Mouse (Mus musculus) erythroblast, adult 5-6 weeks (primary cell): Measurements from ENCODE around the gene Rps12. TPM values are rescaled to one million over a fixed set of nuclear protein-coding genes. Genes with fewer than 3 reads are reported as not detected.
A peak's percentile ranks its signal among the peaks of the same experiment; 100 is the strongest.
"Not testable (repeated sequence)": the region's sequence is repeated elsewhere in the genome, so short reads cannot be mapped to it uniquely, and the experiment has no call there.

Source experiments
- ATAC-seq: replicated peaks from 2 replicates; pipeline ENCODE4 v1.8.0; 2016; ENCODE audit warnings: moderate number of reproducible peaks, mild to moderate bottlenecking, moderate TSS enrichment, inconsistent platforms; ENCODE audit not compliant: poor library complexity, low FRiP score, severe bottlenecking
- total RNA-seq, 2 experiments: library from RNA; stranded (forward) in 1 of 2; stranded (reverse) in 1 of 2; fragments of 150-400 nt in 1 of 2; fragments of 200-764, 138-1000 nt in 1 of 2; gene quantifications; 2 replicates each; pipeline versions ENCODE4 v1.2.3 to v1.2.4; 2015 to 2017; ENCODE audit warnings: low replicate concordance in 2 of 2

The Rps12 gene
- total RNA-seq, 2 experiments from 2014 or later = 294 to 1,343 TPM

- peak; percentile 56 for ATAC-seq
These were observed 440 bp downstream of the Rps12 start for GRCm38 (mm10) chr10:23786631-23787038.

DNA sequence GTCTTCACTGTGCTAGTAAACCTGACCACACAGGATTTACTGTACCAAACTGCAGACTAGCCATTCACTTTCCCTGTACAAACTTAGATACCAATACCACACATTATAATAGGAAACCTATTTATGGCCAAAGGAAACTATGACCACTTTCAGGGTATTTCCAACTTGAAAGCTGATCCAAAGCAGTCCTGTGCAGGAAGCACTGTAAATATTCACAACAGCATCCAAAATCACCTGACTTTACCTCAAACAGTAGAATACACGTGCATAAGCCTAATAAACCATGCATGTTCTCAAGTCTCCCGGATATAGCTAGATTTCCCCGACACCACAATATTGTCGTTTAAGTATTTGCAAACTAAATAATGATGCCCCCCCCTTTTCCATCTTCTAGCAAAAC lies 1.0 kb downstream of the Rps12 start:
- no peak for ATAC-seq

GRCm38 (mm10) chr10:23785599-23785998 lies 1.5 kb downstream of the Rps12 start:
- ATAC-seq = not testable (repeated sequence)

- no peak for ATAC-seq
These were observed 3.0 kb downstream of the Rps12 start for GRCm38 (mm10) chr10:23784121-23784520.

GRCm38 (mm10) chr10:23783493-23783884 lies 3.6 kb downstream of the Rps12 start:
- ATAC-seq = no peak

- no peak for ATAC-seq
These were observed 4.1 kb downstream of the Rps12 start for GRCm38 (mm10) chr10:23782855-23783492.

DNA sequence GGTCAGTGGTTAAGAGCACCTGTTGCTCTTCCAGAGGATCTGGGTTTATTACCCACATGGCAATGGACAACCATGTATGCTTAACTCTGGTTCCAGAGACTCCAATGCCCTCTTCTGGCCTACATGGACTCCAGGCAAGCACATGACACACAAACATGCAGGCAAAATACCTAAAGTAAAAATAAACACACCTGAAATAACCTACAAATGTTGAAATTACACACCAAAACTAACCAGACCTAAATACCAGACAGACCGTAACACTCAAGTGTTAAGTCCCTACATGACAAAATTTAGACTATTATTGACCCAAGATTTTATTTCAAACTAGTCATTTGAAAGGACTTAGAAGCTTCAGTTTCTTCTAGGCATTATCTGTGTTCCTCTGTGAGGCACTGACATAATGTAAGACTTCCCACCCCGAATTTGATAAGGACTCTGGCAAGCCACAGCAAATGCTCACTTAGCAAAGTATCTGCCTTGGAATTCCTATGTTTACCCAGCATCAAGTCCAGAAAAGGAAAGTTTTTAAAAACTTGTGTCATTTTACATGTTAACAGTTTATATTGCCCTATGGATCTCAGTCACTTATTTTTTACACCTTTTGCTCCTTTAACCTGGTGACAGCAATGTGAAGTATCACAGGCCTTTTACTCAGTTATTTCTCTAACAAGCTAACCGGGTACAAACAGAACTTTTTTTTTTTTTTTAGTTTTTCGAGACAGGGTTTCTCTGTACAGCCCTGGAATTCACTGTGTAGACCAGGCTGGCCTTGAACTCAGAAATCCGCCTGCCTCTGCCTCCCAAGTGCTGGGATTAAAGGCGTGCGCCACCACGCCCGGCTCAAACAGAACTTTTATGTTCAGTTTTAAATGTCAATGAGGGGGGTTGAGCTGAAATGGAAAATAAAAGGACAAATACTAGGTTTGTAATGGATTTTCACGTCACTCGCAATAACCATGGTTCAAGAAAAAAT lies 5.0 kb downstream of the Rps12 start:
- ATAC-seq = no peak

DNA sequence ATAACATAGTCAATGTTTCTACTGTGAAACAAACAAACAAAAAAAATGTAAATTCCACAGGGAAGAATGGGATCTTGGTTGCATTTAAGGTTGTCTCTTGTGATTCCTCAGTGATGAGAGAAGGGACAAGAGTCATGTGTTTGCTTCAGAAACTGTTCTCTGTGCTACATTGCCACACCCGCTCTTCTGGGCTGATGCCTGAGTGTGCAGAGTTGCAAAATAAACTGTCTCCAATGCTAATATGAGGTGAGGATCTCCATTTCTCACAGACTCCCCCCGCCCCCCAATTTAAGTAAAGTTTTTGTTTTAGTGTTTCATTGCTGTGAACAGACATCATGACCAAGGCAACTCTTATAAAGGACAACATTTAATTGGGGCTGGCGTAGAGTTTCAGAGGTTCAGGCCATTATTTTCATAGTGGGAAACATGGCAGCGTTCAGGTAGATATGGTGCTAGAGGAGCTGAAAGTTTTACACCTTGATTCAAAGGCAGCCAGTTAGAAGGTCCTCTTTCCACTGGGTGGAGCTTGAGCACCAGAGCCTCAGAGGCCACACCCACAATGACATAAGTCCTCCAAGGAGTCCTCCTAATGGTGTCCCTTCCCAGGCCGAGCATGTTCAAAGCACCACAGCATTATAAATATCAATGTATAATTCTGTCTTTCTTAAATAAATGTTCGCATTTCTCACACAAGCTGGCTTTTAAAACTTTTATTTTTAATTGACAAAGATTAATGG lies 6.4 kb downstream of the Rps12 start:
- peak; percentile 94 for ATAC-seq

GRCm38 (mm10) chr10:23777288-23777945 lies 9.7 kb downstream of the Rps12 start:
- ATAC-seq = no peak

- no peak for ATAC-seq
These were observed 32.9 kb downstream of the Rps12 start for GRCm38 (mm10) chr10:23754166-23754565.

Other genes with a start within 250 kb of the Rps12 start
- not detected in 2 replicates for gene Slc18b1, start 9.7 kb upstream of the Rps12 start, total RNA-seq (2015; ENCODE audit: low replicate concordance)
- gene Slc18b1, start 9.7 kb upstream of the Rps12 start, total RNA-seq (2017; ENCODE audit: low replicate concordance) = not detected in 2 replicates
- gene Vnn3, start 64.2 kb upstream of the Rps12 start, total RNA-seq (2015; ENCODE audit: low replicate concordance) = not detected in 2 replicates
- 4.5 TPM in 2 replicates for gene Vnn3, start 64.2 kb upstream of the Rps12 start, total RNA-seq (2017; ENCODE audit: low replicate concordance)
- gene Vnn1, start 107.4 kb upstream of the Rps12 start, total RNA-seq (2015; ENCODE audit: low replicate concordance) = not detected in 2 replicates
- gene Vnn1, start 107.4 kb upstream of the Rps12 start, total RNA-seq (2017; ENCODE audit: low replicate concordance) = not detected in 2 replicates
- not detected in 2 replicates for gene Taar1, start 133.1 kb upstream of the Rps12 start, total RNA-seq (2015; ENCODE audit: low replicate concordance)
- not detected in 2 replicates for gene Taar1, start 133.1 kb upstream of the Rps12 start, total RNA-seq (2017; ENCODE audit: low replicate concordance)
- gene Taar2, start 151.3 kb upstream of the Rps12 start, total RNA-seq (2015; ENCODE audit: low replicate concordance) = not detected in 2 replicates
- not detected in 2 replicates for gene Taar2, start 151.3 kb upstream of the Rps12 start, total RNA-seq (2017; ENCODE audit: low replicate concordance)
- not detected in 2 replicates for gene Taar3, start 162.3 kb upstream of the Rps12 start, total RNA-seq (2015; ENCODE audit: low replicate concordance)
- gene Taar3, start 162.3 kb upstream of the Rps12 start, total RNA-seq (2017; ENCODE audit: low replicate concordance) = not detected in 2 replicates
- gene Taar4, start 173.2 kb upstream of the Rps12 start, total RNA-seq (2015; ENCODE audit: low replicate concordance) = not detected in 2 replicates
- gene Taar4, start 173.2 kb upstream of the Rps12 start, total RNA-seq (2017; ENCODE audit: low replicate concordance) = not detected in 2 replicates
- not detected in 2 replicates for gene Taar5, start 183.4 kb upstream of the Rps12 start, total RNA-seq (2015; ENCODE audit: low replicate concordance)
- not detected in 2 replicates for gene Taar5, start 183.4 kb upstream of the Rps12 start, total RNA-seq (2017; ENCODE audit: low replicate concordance)
- gene Taar6, start 198.4 kb upstream of the Rps12 start, total RNA-seq (2015; ENCODE audit: low replicate concordance) = not detected in 2 replicates
- not detected in 2 replicates for gene Taar6, start 198.4 kb upstream of the Rps12 start, total RNA-seq (2017; ENCODE audit: low replicate concordance)
- not detected in 2 replicates for gene Taar7a, start 206.2 kb upstream of the Rps12 start, total RNA-seq (2015; ENCODE audit: low replicate concordance)
- gene Taar7a, start 206.2 kb upstream of the Rps12 start, total RNA-seq (2017; ENCODE audit: low replicate concordance) = not detected in 2 replicates
- not detected in 2 replicates for gene Taar7b, start 212.7 kb upstream of the Rps12 start, total RNA-seq (2015; ENCODE audit: low replicate concordance)
- not detected in 2 replicates for gene Taar7b, start 212.7 kb upstream of the Rps12 start, total RNA-seq (2017; ENCODE audit: low replicate concordance)
- not detected in 2 replicates for gene Taar7d, start 239.9 kb upstream of the Rps12 start, total RNA-seq (2015; ENCODE audit: low replicate concordance)
- gene Taar7d, start 239.9 kb upstream of the Rps12 start, total RNA-seq (2017; ENCODE audit: low replicate concordance) = not detected in 2 replicates